Mouse (Mus musculus): Measurements from ENCODE around the gene Rnase13. TPM values are rescaled to one million over a fixed set of nuclear protein-coding genes. Genes with fewer than 3 reads are reported as not detected.

The Rnase13 gene
- polyA plus RNA-seq, 1 experiment from 2014 or later: not detected

GRCm38 (mm10) chr14:51871741-51872140 lies 50.8 kb downstream of the Rnase13 start:
- 67% methylated on average over 9 of the region's 9 CpGs for WGBS
- Histone ChIP-seq H3K9ac (ENCODE audit: low read length) (no peak overlapping the region), H3K9me3 (replicated peaks; ENCODE audit: control insufficient read depth, low read length) (no peaks in the 10 kb centered on the region), H3K4me2 (ENCODE audit: low read depth, low read length) (no peak overlapping the region), H3K36me3 (ENCODE audit: control insufficient read depth, insufficient read depth) (no peaks in the 10 kb centered on the region), H3K4me1 (ENCODE audit: control insufficient read depth, insufficient read depth, low read length) (no peaks in the 10 kb centered on the region), H3K27ac (ENCODE audit: low read length) (no peak overlapping the region), H3K4me3 (ENCODE audit: low read length) (no peak overlapping the region), H3K27me3 (ENCODE audit: control insufficient read depth, insufficient read depth, low read length) (no peaks in the 10 kb centered on the region)
- no peak for ATAC-seq (replicated peaks; ENCODE audit: extremely low read depth, insufficient read depth, low FRiP score)

Other genes starting within 250 kb of the Rnase13 start
- not detected in 2 replicates for gene Gm17079, start 227.3 kb downstream of the Rnase13 start, polyA plus RNA-seq (2015; fragmentation: Nextera tagmentation; extraction: Ambion mirVana)
- gene Gm5800, start 205.6 kb downstream of the Rnase13 start, polyA plus RNA-seq (2015; fragmentation: Nextera tagmentation; extraction: Ambion mirVana): not detected in 2 replicates
- gene Ang4, start 149.2 kb downstream of the Rnase13 start, polyA plus RNA-seq (2015; fragmentation: Nextera tagmentation; extraction: Ambion mirVana): 0.28 TPM in 1 of 2 replicates, not detected in the other
- gene AY358078, start 122.7 kb downstream of the Rnase13 start, polyA plus RNA-seq (2015; fragmentation: Nextera tagmentation; extraction: Ambion mirVana): not detected in 2 replicates
- not detected in 2 replicates for gene Ear6, start 69.1 kb downstream of the Rnase13 start, polyA plus RNA-seq (2015; fragmentation: Nextera tagmentation; extraction: Ambion mirVana)
- gene Mettl17, start 37.9 kb downstream of the Rnase13 start, polyA plus RNA-seq (2015; fragmentation: Nextera tagmentation; extraction: Ambion mirVana): 37.8 and 42.1 TPM in 2 replicates
- 0.31 and 0.38 TPM in 2 replicates for gene Slc39a2, start 29.9 kb downstream of the Rnase13 start, polyA plus RNA-seq (2015; fragmentation: Nextera tagmentation; extraction: Ambion mirVana)
- gene Ndrg2, start 8.6 kb downstream of the Rnase13 start, polyA plus RNA-seq (2015; fragmentation: Nextera tagmentation; extraction: Ambion mirVana): 421 and 437 TPM in 2 replicates
- gene Tppp2, start 4.3 kb downstream of the Rnase13 start, polyA plus RNA-seq (2015; fragmentation: Nextera tagmentation; extraction: Ambion mirVana): not detected in 2 replicates
- gene Arhgef40, start 61.9 kb upstream of the Rnase13 start, polyA plus RNA-seq (2015; fragmentation: Nextera tagmentation; extraction: Ambion mirVana): 45.8 and 65.1 TPM in 2 replicates
- 0.67 and 1.3 TPM in 2 replicates for gene Tmem253, start 92.9 kb upstream of the Rnase13 start, polyA plus RNA-seq (2015; fragmentation: Nextera tagmentation; extraction: Ambion mirVana)
- gene Zfp219, start 98.0 kb upstream of the Rnase13 start, polyA plus RNA-seq (2015; fragmentation: Nextera tagmentation; extraction: Ambion mirVana): 18.7 and 19.7 TPM in 2 replicates
- not detected in 2 replicates for gene Olfr221, start 119.7 kb upstream of the Rnase13 start, polyA plus RNA-seq (2015; fragmentation: Nextera tagmentation; extraction: Ambion mirVana)
- gene Hnrnpc, start 181.3 kb upstream of the Rnase13 start, polyA plus RNA-seq (2015; fragmentation: Nextera tagmentation; extraction: Ambion mirVana): 337 and 412 TPM in 2 replicates
- gene Rpgrip1, start 187.9 kb upstream of the Rnase13 start, polyA plus RNA-seq (2015; fragmentation: Nextera tagmentation; extraction: Ambion mirVana): 24.7 and 29.5 TPM in 2 replicates

All from heart, embryonic 16.5 days (tissue).